Mouse (Mus musculus) G1E (cell line): ENCODE measurements at regions not wholly inside any gene's neighbourhood (a gene's known extent, or its start where the extent isn't known, plus 50 kb on each side); places are given as distances from the start of the nearest gene placed in this dataset.

Experiments used
- CTCF ChIP-seq: IDR thresholded peaks from 2 replicates; pipeline ENCODE4 v1.5.1; 2012; ENCODE audit warnings: low read depth, low read length, inconsistent platforms, mixed read lengths
- GATA1 ChIP-seq: IDR thresholded peaks from 2 replicates; pipeline ENCODE4 v1.6.1; 2012; ENCODE audit warnings: borderline replicate concordance, low read length, inconsistent platforms, mixed read lengths
- TAL1 ChIP-seq: conservative IDR thresholded peaks from 2 replicates; pipeline ENCODE4 v1.6.1; 2012; ENCODE audit warnings: low read depth, low read length, inconsistent platforms, mixed read lengths

DNA sequence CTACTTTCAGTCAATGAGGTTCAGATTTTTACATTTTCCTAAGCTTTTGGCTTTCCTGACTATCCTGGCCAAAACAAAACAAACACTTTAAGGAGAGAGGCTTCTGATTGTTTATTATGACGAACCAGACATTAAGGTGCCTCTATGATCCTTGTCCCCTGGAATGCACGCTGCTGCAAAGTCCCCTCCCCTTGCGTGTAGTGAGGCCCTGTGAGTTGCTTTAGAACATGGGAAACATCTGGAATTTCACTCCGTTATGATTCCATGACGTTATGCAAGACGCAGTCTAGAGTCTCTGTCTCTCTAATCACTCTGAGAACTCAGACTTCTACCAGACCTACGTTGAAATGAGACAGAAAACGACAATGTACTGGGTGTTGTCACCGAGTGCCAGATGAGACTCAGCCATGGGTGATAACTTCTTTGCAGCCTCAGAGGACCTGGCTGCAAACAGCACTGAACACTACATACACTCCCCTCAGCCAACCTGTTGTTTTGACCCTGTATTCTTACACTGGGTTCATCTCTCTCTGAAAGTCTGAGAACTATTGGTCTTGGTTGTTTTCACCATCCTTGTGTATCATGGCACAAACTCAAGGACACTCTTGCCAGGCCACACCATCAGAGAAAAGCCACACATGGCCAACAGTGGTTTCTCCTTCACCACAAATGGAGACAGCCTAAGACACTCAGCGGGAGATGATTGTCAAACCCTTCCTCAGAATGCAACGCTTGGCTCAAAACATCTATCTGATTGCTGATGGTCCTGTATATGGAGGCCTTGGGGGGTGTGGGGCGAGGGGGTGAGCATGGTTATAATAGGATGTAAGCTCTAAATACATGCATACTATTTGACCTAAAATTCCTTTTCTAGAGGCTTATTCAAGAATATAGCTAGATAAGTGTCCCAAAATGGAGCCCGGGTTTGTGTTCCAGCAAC is 236.5 kb upstream of the Klf3 start:
- TF ChIP-seq GATA1 = no peak
- no peak for TF ChIP-seq CTCF
- no peak for TF ChIP-seq TAL1
